Mouse (Mus musculus): ENCODE data around the gene Pdpr.
"Not testable (repeated sequence)": the region's sequence is repeated elsewhere in the genome, so short reads cannot be mapped to it uniquely, and the experiment has no call there.

Gene Pdpr

GRCm38 (mm10) chr8:111090126-111090525 lies 4.3 kb upstream of the Pdpr start:
- DNase-seq (ENCODE audit: low spot score) = peak; percentile 60

GRCm38 (mm10) chr8:111091706-111092105 lies 2.7 kb upstream of the Pdpr start:
- DNase-seq (ENCODE audit: low spot score) = no peak

- DNase-seq (ENCODE audit: low spot score) = not testable (repeated sequence)
Observed at GRCm38 (mm10) chr8:111092326-111092725, 2.1 kb upstream of the Pdpr start, which contains the start of gene Clec18a. TSS of gene Clec18a (minus strand) at chr8:111092426.

- DNase-seq (ENCODE audit: low spot score) = peak; percentile 15
Observed at GRCm38 (mm10) chr8:111094719-111095302, 381 bp downstream of the Pdpr start.

- DNase-seq (ENCODE audit: low spot score) = no peak
Observed at GRCm38 (mm10) chr8:111114891-111115290, 20.5 kb downstream of the Pdpr start.

GRCm38 (mm10) chr8:111119481-111119880 lies 25.1 kb downstream of the Pdpr start:
- peak; percentile 58 for DNase-seq (ENCODE audit: low spot score)

GRCm38 (mm10) chr8:111130756-111131155 lies 36.3 kb downstream of the Pdpr start:
- no peak for DNase-seq (ENCODE audit: low spot score)

- no peak for DNase-seq (ENCODE audit: low spot score)
Observed at GRCm38 (mm10) chr8:111142521-111142920, 48.1 kb downstream of the Pdpr start.

GRCm38 (mm10) chr8:111144901-111145459 lies 50.5 kb downstream of the Pdpr start:
- not testable (repeated sequence) for DNase-seq (ENCODE audit: low spot score)

GRCm38 (mm10) chr8:111145460-111146012 lies 51.1 kb downstream of the Pdpr start:
- DNase-seq (ENCODE audit: low spot score) = peak; percentile 90

GRCm38 (mm10) chr8:111155721-111156436 lies 61.4 kb downstream of the Pdpr start:
- no peak for DNase-seq (ENCODE audit: low spot score)

GRCm38 (mm10) chr8:111157617-111158016 lies 63.2 kb downstream of the Pdpr start:
- DNase-seq (ENCODE audit: low spot score) = peak; percentile 66

GRCm38 (mm10) chr8:111171661-111172060 lies 77.2 kb downstream of the Pdpr start:
- no peak for DNase-seq (ENCODE audit: low spot score)

GRCm38 (mm10) chr8:111185472-111185947 lies 91.1 kb downstream of the Pdpr start:
- DNase-seq (ENCODE audit: low spot score) = peak; percentile 60
